In genomic region chr12:32045566-32046330, GRCm38 (mm10) we compare ENCODE assay signal across 19 mouse cellular contexts. TPM values are rescaled to one million over a fixed set of nuclear protein-coding genes. Genes with fewer than 3 reads are reported as not detected.
A peak's percentile ranks its signal among the peaks of the same experiment; 100 is the strongest.
DNase-seq lines count a peak whose midpoint lies in the region; ATAC-seq and TF ChIP-seq lines count a peak whose summit lies in the region.
"Had no signal": no experiment of that assay in that cellular context is flagged by ENCODE, and none has a peak within 500 bp of the region (broad histone marks: within the 10 kb centered on the region; RNA-seq: fewer than 3 reads in every experiment).

No protein-coding gene starts in this region.

- no peaks in the 10 kb centered on the region for H3K9me3 ChIP-seq in ES-E14 (ENCODE audit: control insufficient read depth, insufficient read depth, low read depth, low read length)
- H3K9me3 ChIP-seq in liver, embryonic 16.5 days (replicated peaks; ENCODE audit: control insufficient read depth, low read length), result no peaks in the 10 kb centered on the region
- H3K9me3 ChIP-seq: limb, embryonic 12.5 days had no signal

- no peaks in the 10 kb centered on the region for H3K36me3 ChIP-seq in kidney, adult 2 months (ENCODE audit: control insufficient read depth, insufficient read depth, low read length)
- H3K36me3 ChIP-seq in ES-E14 (ENCODE audit: control insufficient read depth, insufficient read depth, low read length, poor library complexity, severe bottlenecking), result no peaks in the 10 kb centered on the region
- H3K36me3 ChIP-seq in liver, embryonic 16.5 days (ENCODE audit: control insufficient read depth, insufficient read depth), result peaks cover 8% of the 10 kb centered on the region; the same call in 1 of the 2 replicates
- H3K36me3 ChIP-seq: limb, embryonic 12.5 days had no signal

- no peak overlapping the region for H3K4me3 ChIP-seq in kidney, adult 2 months (ENCODE audit: insufficient read depth, low read depth, low read length)
- no peak overlapping the region for H3K4me3 ChIP-seq in ES-E14 (ENCODE audit: insufficient read depth in 1 of 2, low read depth in 1 of 2, low read length in 2 of 2, poor library complexity in 1 of 2, severe bottlenecking in 1 of 2)
- no peak overlapping the region for H3K4me3 ChIP-seq in liver, embryonic 16.5 days (ENCODE audit: low read depth, low read length)
- H3K4me3 ChIP-seq: layer of hippocampus, adult 2 months; limb, embryonic 12.5 days had no signal

- H3K4me2 ChIP-seq in liver, embryonic 16.5 days (ENCODE audit: low read depth, low read length), result no peak overlapping the region
- H3K4me2 ChIP-seq: heart, embryonic 11.5 days had no signal

- H3K27ac ChIP-seq in kidney, adult 2 months (ENCODE audit: insufficient read depth, low read depth, low read length), result no peak overlapping the region
- H3K27ac ChIP-seq in ES-E14 (ENCODE audit: insufficient read depth, low read depth, low read length, poor library complexity, severe bottlenecking), result no peak overlapping the region
- H3K27ac ChIP-seq in liver, embryonic 16.5 days (ENCODE audit: low read length), result peak overlapping the region; percentile 63
- H3K27ac ChIP-seq: layer of hippocampus, adult 2 months; macrophage had no signal

- no peak overlapping the region for H3K9ac ChIP-seq in ES-E14 (ENCODE audit: insufficient read depth, low read depth, low read length, poor library complexity, severe bottlenecking)
- H3K9ac ChIP-seq in liver, embryonic 16.5 days (ENCODE audit: low read depth, low read length), result no peak overlapping the region
- H3K9ac ChIP-seq: limb, embryonic 12.5 days had no signal

- TF ChIP-seq CTCF in kidney, adult 2 months (conservative IDR thresholded peaks at IDR 0.05; ENCODE audit: insufficient read depth, insufficient read length, low read depth, low read length), result no peak

- 74% methylated on average over 17 of the region's 17 CpGs for WGBS in kidney, adult 2 months
- 69% methylated on average over 17 of the region's 17 CpGs for WGBS in liver, embryonic 16.5 days (ENCODE audit: insufficient replicate concordance)

- peak; percentile 53 for ATAC-seq in common myeloid progenitor, adult 5-6 weeks (replicated peaks; ENCODE audit: low read depth, poor library complexity, severe bottlenecking)
- no peak for ATAC-seq in liver, embryonic 16.5 days (ENCODE audit: low read depth)
- ATAC-seq: CD4-positive, CD25-positive, alpha-beta regulatory T cell, adult 4 months; forebrain, embryonic 16.5 days had no signal

- no peaks in the 10 kb centered on the region for H3K27me3 ChIP-seq in kidney, adult 2 months (replicated peaks; ENCODE audit: control insufficient read depth, insufficient read depth, low read length)
- H3K27me3 ChIP-seq in liver, embryonic 16.5 days (ENCODE audit: control insufficient read depth, insufficient read depth, low read depth, low read length), result no peaks in the 10 kb centered on the region
- H3K27me3 ChIP-seq: limb, embryonic 12.5 days had no signal

- in situ Hi-C loops in ES-E14 (cut with MboI; ENCODE audit: low sequenced_read_pairs in 2 of 2, unreplicated experiment in 2 of 2), result no loop called here

- DNase-seq in kidney, adult 2 months, result peak; percentile 15
- DNase-seq in kidney, adult 11 months, result no peak
- no peak for DNase-seq in ES-E14 (ENCODE audit: low read depth, low spot score)
- DNase-seq in urinary bladder, adult 2 months (ENCODE audit: low spot score), result no peak
- DNase-seq in left cerebral cortex, adult 11 months (ENCODE audit: low spot score), result no peak
- DNase-seq: adrenal gland, postnatal 10 days; cerebellum, adult 11-12 months; gastrocnemius, postnatal 10 days; heart, postnatal 4 days; right cerebral cortex, postnatal 14 days; thymus, adult 18-20 months had no signal

- TF ChIP-seq POLR2A in kidney, adult 2 months (IDR thresholded peaks at IDR 0.05; ENCODE audit: low read depth, low read length), result no peak

- H3K4me1 ChIP-seq in kidney, adult 2 months (ENCODE audit: control insufficient read depth, insufficient read depth, low read length), result no peaks in the 10 kb centered on the region
- no peaks in the 10 kb centered on the region for H3K4me1 ChIP-seq in ES-E14 (ENCODE audit: control insufficient read depth in 2 of 2, insufficient read depth in 2 of 2, low read length in 2 of 2, poor library complexity in 1 of 2)
- peaks cover 25% of the 10 kb centered on the region for H3K4me1 ChIP-seq in liver, embryonic 16.5 days (ENCODE audit: control insufficient read depth, low read depth, low read length)

TF ChIP-seq in ES-E14, 5 proteins besides CTCF, POLR2A, EP300 and RAD21:
- TF ChIP-seq CHD2 (IDR thresholded peaks at IDR 0.05; ENCODE audit: low read depth, low read length), result no peak
- TF ChIP-seq MAFK (IDR thresholded peaks at IDR 0.05; ENCODE audit: insufficient read depth, low read depth, low read length), result peak; percentile 72; the same call in 1 of the 2 replicates
TF ChIP-seq in ES-E14: peak in this region for 1.

RNA-seq across cellular contexts. Expression of gene Prkar2b, which starts 15.3 kb away (rescaled TPM):
- 9.0 and 12.8 TPM in 2 replicates for polyA plus RNA-seq in kidney, adult 2 months (2012; rRNA removed)
- 3.0 and 3.1 TPM in 2 replicates for total RNA-seq in ES-E14 (2012; rRNA removed)
- total RNA-seq in common myeloid progenitor, adult 5-6 weeks (2017), result 110 and 124 TPM in 2 replicates
- 51.1 and 53.8 TPM in 2 replicates for polyA plus RNA-seq in liver, embryonic 16.5 days (2015; fragmentation: Nextera tagmentation; extraction: Ambion mirVana)
- polyA plus RNA-seq in urinary bladder, adult 2 months (2012; rRNA removed), result 8.6 and 10.0 TPM in 2 replicates
